Mouse (Mus musculus): Measurements from ENCODE around the gene Ackr4.

GRCm38 (mm10) chr9:104142805-104143204 lies 16.1 kb upstream of the Ackr4 start:
- TF ChIP-seq CTCF (IDR thresholded peaks at IDR 0.05; ENCODE audit: insufficient read depth, low read length) = no peak
- no peak for TF ChIP-seq POLR2A (IDR thresholded peaks at IDR 0.05; ENCODE audit: borderline replicate concordance, extremely low read depth, low read depth, low read length)

Measured in lung, adult 2 months (tissue).